Mouse (Mus musculus) intestine, embryonic 16.5 days (tissue): ENCODE data around the gene Vamp8. TPM values are rescaled to one million over a fixed set of nuclear protein-coding genes. Genes with fewer than 3 reads are reported as not detected.

Experiments used
- polyA plus RNA-seq: library from polyadenylated mRNA; unstranded; fragments of >200 nt; fragmentation: Nextera tagmentation; extraction: Ambion mirVana; gene quantifications from 2 replicates; pipeline ENCODE4 v1.2.1, GENCODE M21; 2015

Vamp8 gene
- polyA plus RNA-seq, 1 experiment from 2014 or later = 251 TPM

Other genes with a start within 250 kb of the Vamp8 start
- 9.3 and 9.6 TPM in 2 replicates for gene Atoh8, start 155.1 kb downstream of the Vamp8 start, polyA plus RNA-seq
- 0.11 and 0.18 TPM in 2 replicates for gene Sftpb, start 86.1 kb downstream of the Vamp8 start, polyA plus RNA-seq
- gene Usp39, start 45.5 kb downstream of the Vamp8 start, polyA plus RNA-seq = 30.0 and 33.0 TPM in 2 replicates
- 27.6 and 27.7 TPM in 2 replicates for gene 0610030E20Rik, start 43.4 kb downstream of the Vamp8 start, polyA plus RNA-seq
- 16.4 and 18.0 TPM in 2 replicates for gene Tmem150a, start 35.3 kb downstream of the Vamp8 start, polyA plus RNA-seq
- gene Rnf181, start 23.7 kb downstream of the Vamp8 start, polyA plus RNA-seq = 159 and 162 TPM in 2 replicates
- 17.3 and 17.8 TPM in 2 replicates for gene Vamp5, start 10.2 kb downstream of the Vamp8 start, polyA plus RNA-seq
- gene Ggcx, start 23.6 kb upstream of the Vamp8 start, polyA plus RNA-seq = 20.3 and 23.7 TPM in 2 replicates
- 268 and 293 TPM in 2 replicates for gene Mat2a, start 48.9 kb upstream of the Vamp8 start, polyA plus RNA-seq
- 0.32 and 0.42 TPM in 2 replicates for gene Sh2d6, start 131.0 kb upstream of the Vamp8 start, polyA plus RNA-seq
- 33.1 and 35.2 TPM in 2 replicates for gene Capg, start 153.7 kb upstream of the Vamp8 start, polyA plus RNA-seq
- 15.6 and 15.8 TPM in 2 replicates for gene Elmod3, start 207.7 kb upstream of the Vamp8 start, polyA plus RNA-seq
- gene Retsat, start 207.8 kb upstream of the Vamp8 start, polyA plus RNA-seq = 41.1 and 44.0 TPM in 2 replicates
- 48.8 and 57.5 TPM in 2 replicates for gene Tgoln1, start 226.3 kb upstream of the Vamp8 start, polyA plus RNA-seq